Mouse (Mus musculus): ENCODE results near the gene Tmem178.
"Not testable (repeated sequence)": the region's sequence is repeated elsewhere in the genome, so short reads cannot be mapped to it uniquely, and the experiment has no call there.

Gene Tmem178

DNA sequence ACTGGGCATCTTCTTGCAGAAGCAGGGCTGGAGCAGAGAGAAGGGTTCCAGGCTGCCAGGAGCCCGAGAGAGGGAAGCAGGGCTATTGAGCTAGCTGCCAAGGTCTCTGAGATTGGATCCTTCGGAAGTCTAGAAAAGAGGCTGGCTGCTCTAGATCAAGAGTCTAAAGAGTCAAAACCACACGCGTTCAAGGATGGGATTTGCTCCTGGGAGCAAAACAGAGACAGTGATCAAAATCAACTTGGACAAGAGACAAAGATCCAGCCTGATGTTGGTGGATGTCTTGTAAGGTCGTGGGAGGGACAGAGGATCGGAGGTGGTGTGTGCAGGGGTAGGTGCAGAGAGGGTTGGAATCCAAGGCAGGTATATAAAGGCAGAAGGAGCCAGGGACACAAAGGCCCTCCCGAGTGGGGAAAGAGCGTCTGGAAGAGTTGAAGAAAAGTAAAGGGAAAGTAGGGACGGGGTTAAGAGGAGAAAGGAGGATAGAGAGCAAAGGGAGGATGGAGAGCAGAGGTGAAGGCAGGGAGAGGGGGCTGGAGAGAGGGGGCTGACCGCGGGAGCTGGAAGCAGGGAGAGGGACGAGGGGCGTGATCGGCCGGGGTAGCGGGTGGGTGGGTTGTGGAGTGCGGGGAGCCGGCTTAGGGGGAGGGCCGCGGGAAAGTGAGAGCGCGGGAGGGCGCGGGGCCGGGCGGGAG, 450 bp upstream of the Tmem178 start:
- no peak for DNase-seq (ENCODE audit: low read depth, low spot score)

DNA sequence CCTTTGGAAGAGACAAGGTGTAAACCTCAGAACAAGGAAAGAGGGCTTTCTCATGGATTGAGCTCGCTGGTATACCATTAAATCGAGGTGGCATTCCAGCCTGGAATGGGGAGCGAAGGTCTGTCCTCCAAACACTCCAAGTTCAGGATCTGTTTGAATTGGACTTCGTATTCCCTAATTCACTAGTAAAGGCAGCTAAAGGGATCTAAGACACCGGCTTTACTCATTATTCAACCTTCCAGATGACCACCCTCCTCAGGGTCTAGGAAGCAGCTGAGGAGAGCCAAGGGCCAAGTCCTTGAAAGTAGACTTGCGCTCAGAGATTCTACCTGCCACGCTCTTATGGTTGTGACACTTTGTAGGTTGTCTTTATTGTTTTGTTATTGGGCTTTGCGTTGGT, 1.1 kb downstream of the Tmem178 start:
- DNase-seq (ENCODE audit: low read depth, low spot score): not testable (repeated sequence)

DNA sequence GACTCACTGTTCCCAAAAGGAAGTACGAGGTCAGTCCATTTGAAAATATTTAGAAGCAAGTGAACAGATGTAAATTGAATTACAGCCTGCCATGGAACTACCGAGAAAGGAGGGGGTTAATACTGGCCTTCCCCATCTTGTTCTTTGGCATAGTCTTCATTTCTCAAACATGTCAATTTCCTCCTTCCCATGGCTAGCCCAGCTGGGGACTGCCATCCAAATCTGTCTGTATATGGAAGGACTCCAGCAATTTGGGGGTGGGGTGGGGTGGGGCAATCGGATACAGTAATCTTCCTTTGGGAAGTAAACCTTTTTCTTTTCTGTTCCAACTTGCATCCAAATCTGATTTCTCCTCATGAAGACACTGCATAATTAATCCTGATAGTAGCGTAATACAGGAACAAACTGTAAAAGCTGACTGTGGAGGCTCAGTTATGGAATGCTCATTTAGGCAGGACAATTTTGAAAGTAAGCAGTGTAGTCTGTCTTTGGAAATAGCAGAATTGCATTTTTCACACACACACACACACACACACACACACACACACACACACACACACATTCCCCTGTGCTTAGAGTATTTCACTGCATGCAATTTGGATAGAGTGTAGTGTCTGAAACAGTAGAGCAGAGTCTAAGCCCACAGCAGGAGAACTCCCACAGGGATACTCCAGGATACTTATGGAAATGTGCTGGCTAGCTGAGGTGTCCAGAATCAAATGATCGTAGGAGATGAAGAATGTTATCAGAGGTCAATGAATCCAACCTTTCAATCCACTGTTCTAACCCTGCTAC, 1.9 kb downstream of the Tmem178 start:
- DNase-seq (ENCODE audit: low read depth, low spot score): no peak

DNA sequence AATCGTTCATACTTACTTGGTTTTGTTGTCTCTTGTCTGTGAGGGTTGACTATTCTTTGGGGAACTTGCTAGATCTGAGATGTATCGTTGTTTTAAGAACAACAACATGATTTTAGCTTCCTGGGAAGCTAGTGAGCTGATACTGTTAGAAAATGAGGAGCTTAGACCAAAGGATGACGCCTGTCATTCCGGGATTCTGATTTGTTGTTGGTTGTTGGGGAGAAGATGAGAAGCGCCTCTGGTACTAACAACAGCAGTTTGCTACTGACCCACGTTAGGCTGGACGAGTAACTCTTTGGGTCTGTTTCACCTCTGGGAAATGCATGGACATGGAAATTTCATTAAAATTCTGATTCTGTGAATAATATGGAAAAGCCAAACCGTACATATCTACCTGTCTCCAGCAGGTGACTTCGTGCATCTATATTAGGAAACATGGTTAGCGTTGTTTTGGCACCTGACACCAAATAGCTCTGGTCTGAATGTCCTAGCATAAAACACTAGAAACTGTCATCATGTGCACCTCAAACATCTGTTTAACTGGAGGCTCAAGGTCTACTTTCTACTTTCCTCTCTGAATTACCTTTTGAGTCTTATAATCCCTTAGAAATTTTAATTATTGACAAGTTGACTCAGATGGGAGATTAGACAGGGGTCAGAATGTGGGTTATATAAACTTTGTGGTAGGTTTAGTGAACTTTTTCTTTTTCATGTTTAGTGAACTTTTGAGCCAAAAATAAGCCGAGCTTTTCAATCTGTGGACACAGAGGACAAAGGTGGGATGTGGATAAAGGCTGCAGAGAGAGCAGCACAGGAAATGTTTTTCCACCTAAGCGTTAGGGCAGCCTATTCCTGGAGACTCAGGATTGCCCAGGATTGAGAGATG, 2.9 kb downstream of the Tmem178 start:
- DNase-seq (ENCODE audit: low read depth, low spot score): no peak

DNA sequence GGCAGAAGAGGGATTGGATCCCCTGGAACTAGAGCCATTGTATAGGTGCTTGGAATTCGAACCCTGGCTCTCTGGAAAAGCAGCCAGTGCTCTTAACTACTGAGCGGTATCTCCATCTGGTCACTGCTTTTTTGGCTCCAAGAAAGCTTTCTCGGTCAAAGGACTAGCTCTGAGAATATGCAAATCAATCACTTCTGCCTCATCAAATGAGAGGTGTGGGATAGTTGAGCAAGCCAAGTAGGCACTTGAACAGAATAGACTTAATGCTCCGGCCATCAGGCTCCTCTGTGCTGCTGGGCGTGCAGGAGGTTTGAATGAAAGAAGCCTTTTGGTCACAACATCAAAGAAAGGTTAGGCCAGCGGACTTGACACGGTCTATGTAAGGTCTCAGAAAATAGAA, 5.0 kb downstream of the Tmem178 start:
- no peak for DNase-seq (ENCODE audit: low read depth, low spot score)

DNA sequence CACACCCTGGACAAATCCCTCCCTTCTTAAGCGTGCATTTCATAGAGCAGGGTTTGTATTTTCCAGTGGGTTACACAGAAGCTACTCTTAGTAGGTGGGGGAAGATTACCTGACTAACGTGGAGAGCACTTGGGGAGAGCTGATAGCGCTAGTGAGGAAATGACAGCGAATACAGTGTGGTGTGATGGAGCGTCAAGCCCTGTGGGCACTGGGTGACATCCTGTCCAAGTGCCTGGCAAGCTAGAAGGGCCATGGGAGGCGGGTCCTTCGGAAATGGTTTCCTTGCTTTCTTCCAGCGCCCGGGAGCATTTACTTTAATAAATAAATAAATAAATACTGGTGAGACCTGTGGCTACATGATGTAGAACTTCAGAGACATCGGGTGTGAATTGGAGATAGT, 5.5 kb downstream of the Tmem178 start:
- no peak for DNase-seq (ENCODE audit: low read depth, low spot score)

DNA sequence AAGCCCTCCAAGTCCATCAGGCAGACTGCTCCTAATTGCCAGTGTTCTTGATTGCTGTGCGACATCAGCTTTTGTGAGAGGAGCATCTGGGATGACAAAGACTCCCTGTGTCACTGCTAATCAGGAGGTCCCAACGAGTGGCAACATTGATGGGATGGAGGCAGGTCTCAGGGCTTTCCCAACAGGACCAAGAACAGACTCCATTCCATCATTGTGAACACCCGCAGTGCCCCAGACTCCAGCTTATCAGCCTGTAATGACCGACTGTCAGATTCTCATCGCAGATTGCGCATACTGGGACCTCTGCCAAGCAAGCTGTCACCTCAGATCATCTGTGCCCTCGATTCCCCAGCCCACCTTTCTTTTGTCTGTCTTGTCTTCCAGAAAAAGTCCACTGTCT, 7.9 kb downstream of the Tmem178 start:
- no peak for DNase-seq (ENCODE audit: low read depth, low spot score)

DNA sequence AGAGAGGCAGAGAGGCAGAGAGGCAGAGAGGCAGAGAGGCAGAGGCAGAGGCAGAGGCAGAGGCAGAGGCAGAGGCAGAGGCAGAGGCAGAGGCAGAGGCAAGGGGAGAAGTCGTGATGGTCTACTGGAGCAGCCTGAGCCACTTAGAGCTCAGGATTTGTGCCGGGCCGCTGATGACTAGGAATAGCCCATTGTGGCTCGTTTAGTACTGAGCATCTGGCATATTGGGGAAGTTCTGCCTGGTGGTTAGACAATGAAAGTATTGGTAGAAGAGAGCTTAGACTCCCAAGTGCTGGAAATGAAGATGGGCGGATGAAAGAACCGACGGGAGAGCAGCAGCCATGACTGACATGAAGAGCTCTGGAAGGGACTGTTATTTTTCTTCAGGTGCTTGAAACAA, 11.0 kb downstream of the Tmem178 start:
- DNase-seq (ENCODE audit: low read depth, low spot score): no peak

DNA sequence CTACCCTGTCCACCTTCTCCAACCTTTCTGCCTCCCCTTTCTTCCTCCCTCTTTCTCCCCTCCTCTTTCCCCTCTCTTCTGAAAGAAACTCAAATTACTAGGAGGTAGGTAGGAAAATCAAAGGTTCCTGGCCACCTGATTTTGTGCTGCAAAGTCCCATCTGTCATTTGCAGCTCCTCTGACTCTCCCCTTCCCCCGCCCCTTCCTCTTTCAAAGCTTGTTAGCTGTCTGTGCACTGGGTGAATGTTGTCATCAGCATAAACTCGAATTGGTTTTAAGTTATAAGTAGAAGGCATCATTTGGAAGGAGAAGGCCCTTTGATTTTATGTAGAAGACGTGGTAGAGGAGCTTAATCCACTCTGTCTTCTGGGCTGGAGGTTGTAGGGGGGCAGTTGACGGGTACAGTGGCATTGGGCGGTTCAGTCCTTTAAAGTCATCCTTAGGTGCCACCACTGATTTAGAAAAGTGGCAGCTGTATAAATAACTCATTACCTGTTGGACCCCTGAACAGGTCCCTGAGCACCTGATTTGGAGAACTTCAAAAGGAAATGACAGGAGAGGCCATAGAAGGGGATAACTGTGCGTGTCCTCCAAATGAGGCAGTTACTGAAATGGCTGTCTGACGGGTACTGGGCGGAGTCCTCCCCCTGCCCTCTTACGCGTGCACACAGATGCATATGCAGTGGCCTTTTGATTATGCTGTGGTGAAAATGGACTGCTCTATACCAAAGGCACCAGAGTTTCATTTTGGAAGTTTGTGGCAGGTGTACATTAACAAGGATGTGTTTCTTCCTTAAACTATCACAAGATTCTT, 11.8 kb downstream of the Tmem178 start:
- DNase-seq (ENCODE audit: low read depth, low spot score): no peak

DNA sequence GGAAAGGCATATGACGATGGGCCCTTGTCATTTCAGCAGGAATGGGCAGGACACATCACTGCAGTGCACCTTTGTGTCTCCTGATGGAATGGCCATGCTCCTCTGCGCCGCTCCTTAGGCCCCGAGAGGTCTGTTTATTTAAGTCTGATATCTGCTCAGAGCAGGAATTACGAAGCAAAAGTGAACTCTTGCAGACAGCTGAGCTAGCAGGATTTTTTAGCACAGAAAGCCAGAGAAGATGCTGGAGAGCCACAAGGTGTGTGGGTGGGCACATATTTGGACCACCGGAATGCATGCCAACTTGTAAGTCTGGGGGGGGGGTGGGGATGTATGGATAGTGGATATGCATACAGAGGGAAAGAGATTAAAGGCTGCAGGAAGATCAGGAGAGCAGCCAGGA, 13.9 kb downstream of the Tmem178 start:
- DNase-seq (ENCODE audit: low read depth, low spot score): no peak

DNA sequence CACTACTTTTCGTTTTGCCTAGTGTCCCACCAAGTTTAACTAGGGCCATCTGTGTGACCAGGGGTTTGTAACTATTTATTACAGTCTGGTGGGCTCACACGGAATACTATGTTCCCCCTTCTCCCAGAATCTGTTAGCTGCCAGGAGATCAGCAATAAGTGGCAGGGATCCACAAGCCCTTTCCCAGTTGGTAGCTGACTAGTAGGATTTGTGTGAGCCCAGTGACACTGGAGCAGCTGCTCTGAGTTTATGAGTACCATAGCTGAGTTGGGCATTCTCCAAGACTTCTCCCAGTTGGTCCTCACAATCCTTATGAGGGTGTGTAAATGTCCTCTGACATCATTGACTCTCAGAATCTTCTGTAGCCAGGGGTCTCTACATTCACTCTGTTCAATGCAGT, 15.4 kb downstream of the Tmem178 start:
- DNase-seq (ENCODE audit: low read depth, low spot score): no peak

DNA sequence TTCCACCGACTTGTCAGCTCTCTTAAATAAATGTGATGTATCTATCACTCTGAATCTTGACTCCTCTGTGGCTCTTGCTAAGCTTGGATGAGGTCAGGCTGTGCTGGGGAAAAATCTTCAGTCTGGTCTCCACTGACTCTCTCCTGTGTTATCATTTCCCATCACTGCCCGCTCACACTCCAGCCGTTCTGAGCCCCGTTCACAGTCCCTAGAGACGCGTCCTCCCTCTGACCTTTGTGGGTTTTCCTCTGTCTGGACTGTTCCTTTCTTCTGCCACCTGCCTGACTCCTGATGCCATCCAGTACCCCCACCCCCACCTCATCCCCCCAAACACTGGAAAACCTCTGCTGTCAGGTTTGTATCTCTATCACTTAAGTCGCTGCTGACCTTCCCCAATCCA, 23.0 kb downstream of the Tmem178 start:
- no peak for DNase-seq (ENCODE audit: low read depth, low spot score)

DNA sequence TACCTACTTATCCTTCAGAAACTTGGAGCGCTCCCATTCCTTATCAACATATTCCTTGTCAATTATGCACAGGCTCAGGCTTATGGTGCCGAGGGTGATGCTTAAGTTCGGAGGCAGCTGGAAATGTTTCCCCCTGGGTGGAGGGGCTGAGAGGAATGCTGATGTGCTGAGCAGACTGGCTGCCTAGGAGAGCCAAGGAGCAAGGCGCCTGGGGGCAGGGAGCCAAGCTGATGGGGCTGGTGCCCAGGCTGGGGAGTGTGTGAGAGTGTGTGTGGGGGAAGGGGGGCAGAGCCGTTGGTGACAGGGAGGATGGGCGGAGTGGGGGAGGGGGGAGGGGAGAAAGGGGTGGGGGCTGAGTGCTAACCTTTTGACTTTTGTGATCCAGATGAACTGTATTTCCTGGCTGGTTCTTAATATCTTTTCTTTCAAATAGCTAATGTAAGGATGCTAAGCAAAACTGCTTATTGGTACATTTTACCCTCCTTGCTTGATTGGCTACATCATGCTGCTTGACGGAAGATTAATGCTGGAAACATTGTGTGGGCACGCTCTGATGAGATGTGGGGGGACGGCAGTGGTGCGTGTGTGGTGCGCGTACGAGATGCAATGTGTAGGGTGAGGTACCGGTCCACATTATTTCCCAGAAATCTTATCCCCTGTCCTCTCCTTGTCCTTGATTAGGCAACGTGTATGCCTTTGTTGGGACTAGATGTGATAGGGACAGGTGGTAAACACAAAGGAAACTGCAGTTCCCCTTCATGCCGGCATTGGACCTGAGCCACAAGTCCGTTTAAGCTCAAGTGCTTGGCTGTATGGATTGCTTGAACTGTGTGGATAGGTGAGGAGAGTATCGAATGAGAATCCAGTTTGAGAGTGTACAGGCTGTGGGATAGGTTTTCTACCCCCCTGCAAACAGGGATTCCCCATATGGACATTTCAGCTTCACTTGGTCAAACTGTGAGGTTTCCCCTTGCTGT, 25.5 kb downstream of the Tmem178 start:
- DNase-seq (ENCODE audit: low read depth, low spot score): no peak

DNA sequence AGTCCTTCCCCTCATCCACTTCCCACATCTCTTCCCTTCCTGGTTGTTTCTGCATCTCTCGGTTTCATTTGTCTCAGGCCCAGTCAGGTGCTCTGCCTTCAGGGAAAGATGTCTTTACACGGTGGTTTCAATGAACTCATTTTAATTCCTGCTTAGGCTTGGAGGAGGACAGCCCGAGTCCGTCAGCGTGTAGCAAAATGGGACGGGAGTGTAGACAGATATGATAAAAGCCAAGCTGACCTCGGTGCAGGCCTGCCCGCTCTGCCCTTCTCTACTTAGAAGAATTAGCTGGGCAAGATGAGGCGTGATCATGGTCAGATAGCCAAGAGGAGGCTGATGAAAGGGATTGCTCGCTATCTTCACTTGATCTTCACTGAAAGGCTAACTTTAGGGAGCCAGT, 26.3 kb downstream of the Tmem178 start:
- no peak for DNase-seq (ENCODE audit: low read depth, low spot score)

DNA sequence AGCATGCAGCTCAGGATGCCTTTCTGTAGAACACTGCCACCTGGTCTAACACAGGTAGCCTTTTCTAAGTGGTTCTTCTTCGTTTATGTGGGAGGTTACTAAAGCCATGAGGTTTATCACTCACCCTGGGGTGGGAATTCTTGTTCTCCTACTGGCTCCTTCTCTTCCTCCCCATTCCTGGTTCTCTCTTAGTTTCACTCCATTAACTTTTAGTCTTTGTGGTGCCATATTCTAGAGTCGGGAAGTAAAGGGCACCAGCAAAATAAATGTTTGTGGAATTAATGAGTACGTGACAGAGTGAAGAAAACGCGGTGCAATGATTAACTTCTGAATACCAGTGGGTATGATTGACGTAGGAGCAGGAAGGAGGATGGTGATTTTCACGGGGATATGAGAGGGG, 28.5 kb downstream of the Tmem178 start:
- no peak for DNase-seq (ENCODE audit: low read depth, low spot score)

DNA sequence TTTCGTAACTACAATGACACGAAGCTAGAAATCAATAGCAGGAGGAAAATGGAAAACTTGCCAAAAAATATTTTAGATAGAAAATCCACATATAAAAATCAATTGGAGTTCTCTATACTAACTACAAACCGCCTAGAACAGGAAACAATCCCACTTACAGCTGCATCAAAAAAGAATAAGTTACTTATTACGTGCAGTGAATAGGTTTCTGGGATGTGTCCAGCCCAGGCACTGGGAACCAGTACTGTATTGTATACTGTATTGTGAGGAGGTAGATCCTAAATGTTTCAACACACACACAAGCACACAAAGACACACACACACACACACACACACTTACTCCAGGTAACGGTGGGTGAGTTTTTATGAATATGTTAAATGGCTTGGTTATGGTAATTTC, 32.8 kb downstream of the Tmem178 start:
- DNase-seq (ENCODE audit: low read depth, low spot score): no peak

DNA sequence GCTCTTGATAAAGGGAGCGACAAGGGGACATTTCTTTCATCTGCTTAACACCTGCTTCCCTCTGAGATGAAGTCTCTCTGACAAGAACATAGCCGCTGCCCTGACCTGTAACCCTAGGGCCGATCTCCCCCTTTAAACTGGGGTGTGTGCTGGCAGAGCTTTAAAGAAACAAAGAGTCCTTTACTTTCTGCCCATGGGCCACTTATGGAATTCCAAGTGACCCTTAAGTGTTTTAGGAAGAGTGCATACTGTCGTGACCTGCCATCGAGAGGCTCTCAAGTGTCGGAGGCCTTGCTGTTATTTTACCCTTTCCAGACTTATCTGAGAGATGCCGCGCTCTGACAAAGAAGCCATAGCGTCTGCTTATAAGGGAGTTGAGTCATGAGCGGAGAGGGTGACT, 35.7 kb downstream of the Tmem178 start:
- DNase-seq (ENCODE audit: low read depth, low spot score): no peak

DNA sequence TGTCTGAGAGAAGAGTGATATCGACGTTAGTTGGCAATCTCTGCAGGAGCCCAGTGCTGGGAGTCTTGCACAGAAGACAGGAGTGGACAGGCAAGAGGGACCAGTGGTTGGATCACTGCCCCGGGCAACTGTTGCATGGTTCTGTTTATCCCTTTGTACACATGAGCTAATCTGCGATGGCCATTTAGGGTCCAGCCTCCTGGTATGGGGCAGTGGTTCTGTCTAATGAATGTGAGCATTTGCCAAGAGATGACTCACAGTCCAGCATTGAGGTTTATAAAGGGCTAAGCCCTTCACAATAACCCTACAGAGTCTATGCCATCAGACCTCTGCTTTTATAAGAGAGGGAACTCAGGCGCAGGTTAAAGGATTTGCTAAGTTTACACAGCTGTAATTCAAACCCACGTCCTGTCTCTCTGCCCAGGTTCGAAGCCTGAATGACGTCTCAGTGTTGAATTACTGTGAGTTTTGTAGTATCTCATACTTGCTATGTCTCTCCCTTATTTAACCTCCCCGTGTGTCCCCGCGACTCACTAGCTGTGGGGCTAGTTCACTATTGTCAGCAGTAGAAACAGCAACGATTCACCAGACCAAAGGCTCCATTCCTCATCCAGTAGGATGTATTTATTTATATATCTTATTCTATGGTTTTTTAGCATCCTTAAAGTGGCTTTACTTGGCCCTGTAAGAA, 37.4 kb downstream of the Tmem178 start:
- no peak for DNase-seq (ENCODE audit: low read depth, low spot score)

DNA sequence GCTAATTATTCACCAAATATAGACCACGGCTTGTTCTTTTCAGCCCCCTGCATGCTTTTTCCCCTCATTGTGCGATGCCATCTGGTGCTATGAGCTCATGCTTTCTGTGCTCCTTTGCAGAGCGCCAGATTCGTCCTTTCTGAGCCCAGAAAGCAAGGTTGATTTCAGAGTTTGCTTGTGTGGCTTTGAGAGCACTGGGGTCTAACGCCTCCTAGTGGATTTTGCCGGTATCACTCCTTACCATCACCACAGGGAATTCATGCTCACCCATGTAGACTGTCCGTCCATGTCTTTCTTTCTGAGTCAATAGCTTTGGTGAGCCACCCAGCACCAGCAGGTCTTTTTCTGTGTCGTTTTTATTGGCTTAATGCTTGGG, 38.0 kb downstream of the Tmem178 start:
- peak; percentile 50 for DNase-seq (ENCODE audit: low read depth, low spot score)

DNA sequence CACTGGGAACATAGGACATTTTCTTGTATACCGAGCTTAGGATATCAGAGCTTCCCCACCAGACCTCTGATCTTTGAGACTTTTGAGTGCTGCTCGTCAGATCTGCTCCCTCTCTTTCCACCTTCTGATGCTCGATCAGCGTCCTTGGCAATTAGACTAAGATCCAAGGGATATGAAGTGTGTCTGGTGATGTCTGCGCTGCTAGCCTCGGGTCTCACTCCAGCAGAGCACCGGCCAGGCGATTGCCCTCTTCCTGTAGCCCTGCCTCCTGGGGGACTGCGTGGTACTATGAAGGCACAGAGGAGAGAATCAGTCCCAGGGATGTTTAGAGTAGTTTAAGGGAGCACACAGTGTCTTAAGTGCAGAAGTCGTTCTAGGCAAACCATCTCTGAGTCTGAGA, 38.5 kb downstream of the Tmem178 start:
- DNase-seq (ENCODE audit: low read depth, low spot score): no peak

All from retina, adult 2 months (tissue).